Mouse (Mus musculus): ENCODE data around the gene Elmod3.

GRCm38 (mm10) chr6:72597956-72598753 is at the start of gene Elmod3, which contains the start of gene Retsat:
- TF ChIP-seq POLR2A (IDR thresholded peaks at IDR 0.05; ENCODE audit: low read depth, low read length) (peak; percentile 98), CTCF (IDR thresholded peaks at IDR 0.05; ENCODE audit: borderline replicate concordance, insufficient read depth, low read length) (no peak)
